Mouse (Mus musculus) embryo, embryonic 11.5 days (tissue): Measurements from ENCODE around the gene Ubqln1.

Experiments
- DNase-seq: peaks from one replicate; pipeline ENCODE4 v3.0.0-alpha.2; 2012; ENCODE audit warnings: low read depth, low spot score

The Ubqln1 gene

GRCm38 (mm10) chr13:58215592-58216341, at the start of gene Ubqln1:
Ubqln1 (minus strand) TSS chr13:58215653.
- DNase-seq = peak; percentile 75

- DNase-seq = no peak
Measured at GRCm38 (mm10) chr13:58263546-58263945, 48.1 kb upstream of the Ubqln1 start.

- no peak for DNase-seq
Measured at GRCm38 (mm10) chr13:58261674-58262073, 46.2 kb upstream of the Ubqln1 start.

- DNase-seq = no peak
Measured at GRCm38 (mm10) chr13:58253268-58253667, 37.8 kb upstream of the Ubqln1 start.

- no peak for DNase-seq
Measured at GRCm38 (mm10) chr13:58248957-58249356, 33.5 kb upstream of the Ubqln1 start.

- DNase-seq = no peak
Measured at GRCm38 (mm10) chr13:58236536-58236935, 21.1 kb upstream of the Ubqln1 start.

GRCm38 (mm10) chr13:58232611-58233010, 17.2 kb upstream of the Ubqln1 start:
- DNase-seq = no peak

GRCm38 (mm10) chr13:58232070-58232469, 16.6 kb upstream of the Ubqln1 start:
- DNase-seq = no peak

GRCm38 (mm10) chr13:58228624-58229023, 13.2 kb upstream of the Ubqln1 start:
- DNase-seq = no peak

GRCm38 (mm10) chr13:58225694-58226093, 10.2 kb upstream of the Ubqln1 start:
- DNase-seq = no peak

- DNase-seq = no peak
Measured at GRCm38 (mm10) chr13:58220206-58220605, 4.8 kb upstream of the Ubqln1 start.

- DNase-seq = no peak
Measured at GRCm38 (mm10) chr13:58217536-58217935, 2.1 kb upstream of the Ubqln1 start.

GRCm38 (mm10) chr13:58216395-58216794, 942 bp upstream of the Ubqln1 start:
- no peak for DNase-seq

- DNase-seq = no peak
Measured at GRCm38 (mm10) chr13:58215253-58215591, 231 bp downstream of the Ubqln1 start.

GRCm38 (mm10) chr13:58214346-58215252, 854 bp downstream of the Ubqln1 start:
- DNase-seq = no peak

- DNase-seq = no peak
Measured at GRCm38 (mm10) chr13:58213801-58214200, 1.7 kb downstream of the Ubqln1 start.

GRCm38 (mm10) chr13:58212530-58212929, 2.9 kb downstream of the Ubqln1 start:
- DNase-seq = no peak

GRCm38 (mm10) chr13:58210441-58210840, 5.0 kb downstream of the Ubqln1 start:
- no peak for DNase-seq

- DNase-seq = no peak
Measured at GRCm38 (mm10) chr13:58206084-58206483, 9.4 kb downstream of the Ubqln1 start.

- DNase-seq = no peak
Measured at GRCm38 (mm10) chr13:58204986-58205385, 10.5 kb downstream of the Ubqln1 start.

GRCm38 (mm10) chr13:58204202-58204601, 11.3 kb downstream of the Ubqln1 start:
- no peak for DNase-seq

GRCm38 (mm10) chr13:58202903-58203302, 12.6 kb downstream of the Ubqln1 start:
- no peak for DNase-seq

GRCm38 (mm10) chr13:58201908-58202307, 13.5 kb downstream of the Ubqln1 start:
- no peak for DNase-seq
